Comparison of ENCODE assay signal across 8 mouse cellular contexts in the genomic region with DNA sequence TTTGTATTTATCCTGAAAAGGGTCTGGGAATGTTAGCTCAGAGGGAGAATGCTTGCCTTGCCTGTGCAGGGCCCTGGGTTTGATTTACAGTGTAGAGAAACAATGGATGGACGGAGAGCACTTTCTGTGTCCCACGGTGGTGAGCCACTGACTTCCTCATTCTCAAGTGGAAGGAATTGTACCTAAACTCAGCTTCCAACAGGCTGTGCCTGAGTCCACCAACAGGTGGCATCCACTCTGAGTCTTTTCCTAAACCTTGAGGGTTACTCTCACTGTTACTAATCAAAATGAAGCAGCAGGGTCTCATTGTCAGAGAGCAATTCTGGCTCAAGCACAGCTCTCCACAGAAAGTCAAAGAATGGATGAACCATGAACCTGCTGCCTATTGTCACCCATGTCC. TPM values are rescaled to one million over a fixed set of nuclear protein-coding genes. Genes with fewer than 3 reads are reported as not detected.
A peak's percentile ranks its signal among the peaks of the same experiment; 100 is the strongest.
DNase-seq lines count a peak whose midpoint lies in the region; TF ChIP-seq lines count a peak whose summit lies in the region.

No protein-coding gene starts in this region.

- no peak overlapping the region for H3K27ac ChIP-seq in gastrocnemius, adult 2 months

- no peak for DNase-seq in gastrocnemius, adult 2 months
- no peak for DNase-seq in gastrocnemius, postnatal 10 days
- peak; percentile 24 for DNase-seq in ovary, postnatal 36 days (ENCODE audit: low spot score)
- DNase-seq in ovary, adult 18-20 months (ENCODE audit: low spot score) = no peak
- peak; percentile 9 for DNase-seq in embryo, embryonic 11.5 days (ENCODE audit: low read depth, low spot score)
- peak; percentile 38 for DNase-seq in lung, postnatal 25 days (ENCODE audit: low spot score)
- DNase-seq in cerebellum, adult 9-11 months = no peak
- DNase-seq in urinary bladder, postnatal 4 days (ENCODE audit: low spot score in 2 of 2) = no peak

- peak; percentile 42 for TF ChIP-seq CTCF in gastrocnemius, adult 2 months (IDR thresholded peaks at IDR 0.05)

- H3K4me3 ChIP-seq in gastrocnemius, adult 2 months = no peak overlapping the region

- intact Hi-C loops in gastrocnemius, adult 2 months (cut with DNase I) = no loop called here

RNA-seq across cellular contexts. Expression of a gene that starts 8.0 kb away (rescaled TPM):
- total RNA-seq in gastrocnemius, adult 2 months (2021) = 10 to 100 TPM; 11.6 to 11.7 TPM
- total RNA-seq in gastrocnemius, postnatal 10 days (2021) = 10 to 100 TPM; 13.1 to 13.8 TPM

RNA-seq across cellular contexts. Expression of a gene that starts 58.4 kb away (rescaled TPM):
- 10 to 100 TPM; 13.9 to 20.1 TPM for total RNA-seq in gastrocnemius, adult 2 months (2021)
- total RNA-seq in gastrocnemius, postnatal 10 days (2021) = 10 to 100 TPM; 22.0 to 22.6 TPM

Comparison
In these comparisons a context has a peak if more than half of its experiments do, and no peak if none do; other contexts are left out.
1. DNase-seq: peak in ovary, postnatal 36 days (single experiment), embryo, embryonic 11.5 days (single experiment) and lung, postnatal 25 days (single experiment); none in gastrocnemius, adult 2 months (single experiment), gastrocnemius, postnatal 10 days (single experiment), ovary, adult 18-20 months (single experiment), cerebellum, adult 9-11 months (single experiment) and urinary bladder, postnatal 4 days (0 of 2).